Mouse (Mus musculus) heart, adult 2 months (tissue): Measurements from ENCODE around the gene Zfp952. TPM values are rescaled to one million over a fixed set of nuclear protein-coding genes. Genes with fewer than 3 reads are reported as not detected.

Experiments
- DNase-seq, 2 experiments: peaks; one replicate each; pipeline ENCODE4 v3.0.0; 2021
- H3K27ac ChIP-seq: fragments of 200-600 bp; 2 replicates; pipeline ENCODE4 v1.8.1; 2022
- H3K27me3 ChIP-seq: fragments of 200-500 bp; 2 replicates; pipeline ENCODE4 v1.6.1; 2012; ENCODE audit warnings: mild to moderate bottlenecking, low read length, inconsistent platforms, mixed read lengths; ENCODE audit not compliant: control insufficient read depth, insufficient read depth
- H3K36me3 ChIP-seq: fragments of 200-500 bp; 2 replicates; pipeline ENCODE4 v1.6.1; 2012; ENCODE audit warnings: low read length, inconsistent platforms; ENCODE audit not compliant: control insufficient read depth, insufficient read depth
- H3K4me1 ChIP-seq: fragments of 200-500 bp; 2 replicates; pipeline ENCODE4 v1.6.1; 2011; ENCODE audit warnings: low read length; ENCODE audit not compliant: control insufficient read depth, insufficient read depth
- H3K4me3 ChIP-seq: fragments of 200-600 bp; 2 replicates; pipeline ENCODE4 v1.8.1; 2022
- H3K79me2 ChIP-seq: fragments of 200-500 bp; replicated peaks from 2 replicates; pipeline ENCODE4 v1.6.1; 2012; ENCODE audit warnings: mild to moderate bottlenecking, inconsistent platforms, low read length, moderate library complexity, mixed read lengths; ENCODE audit not compliant: control insufficient read depth, insufficient read depth
- H3K9ac ChIP-seq: fragments of 200-500 bp; 2 replicates; pipeline ENCODE4 v1.6.1; 2012; ENCODE audit warnings: low read depth, mild to moderate bottlenecking, control low read depth, inconsistent platforms, low read length, mixed read lengths
- CTCF ChIP-seq: fragments of 200-600 bp; IDR thresholded peaks from 2 replicates; pipeline ENCODE4 v1.8.1; 2022; ENCODE audit warnings: antibody characterized with exemption, mild to moderate bottlenecking, moderate library complexity
- EP300 ChIP-seq: fragments of 200-500 bp; IDR thresholded peaks from 2 replicates; pipeline ENCODE4 v1.6.1; 2011; ENCODE audit warnings: low read depth, low read length, control low read depth; ENCODE audit not compliant: insufficient read depth
- POLR2A ChIP-seq: fragments of 200-500 bp; IDR thresholded peaks from 2 replicates; pipeline ENCODE4 v1.6.1; 2011; ENCODE audit warnings: mild to moderate bottlenecking, low read depth, low read length, control low read depth; ENCODE audit not compliant: insufficient read depth
- WGBS: fragments of 180-500 bp; shearing (Covaris S2); methylation state at CpG from one replicate; pipeline ENCODE4 v1.1.7; 2018; 5-methylcytosine and 5-hydroxymethylcytosine counted together
- intact Hi-C: fragments of 180-260 bp; cut with DNase I; formaldehyde crosslinking; loops from one replicate; pipeline ENCODE4 v1.15.1; 2025
- polyA plus RNA-seq: library from polyadenylated mRNA; depleted of rRNA; stranded (reverse); fragments of >200 nt; gene quantifications from 2 replicates; pipeline ENCODE4 v1.2.3, GENCODE M21; 2012; rRNA removed
- total RNA-seq, 2 experiments: library from RNA; stranded (reverse); gene quantifications; 2 replicates each; pipeline ENCODE4 v1.2.3; 2021

The Zfp952 gene
- total and polyA plus RNA-seq, 3 experiments: 2.2 to 8.7 (median 6.0) TPM

DNA sequence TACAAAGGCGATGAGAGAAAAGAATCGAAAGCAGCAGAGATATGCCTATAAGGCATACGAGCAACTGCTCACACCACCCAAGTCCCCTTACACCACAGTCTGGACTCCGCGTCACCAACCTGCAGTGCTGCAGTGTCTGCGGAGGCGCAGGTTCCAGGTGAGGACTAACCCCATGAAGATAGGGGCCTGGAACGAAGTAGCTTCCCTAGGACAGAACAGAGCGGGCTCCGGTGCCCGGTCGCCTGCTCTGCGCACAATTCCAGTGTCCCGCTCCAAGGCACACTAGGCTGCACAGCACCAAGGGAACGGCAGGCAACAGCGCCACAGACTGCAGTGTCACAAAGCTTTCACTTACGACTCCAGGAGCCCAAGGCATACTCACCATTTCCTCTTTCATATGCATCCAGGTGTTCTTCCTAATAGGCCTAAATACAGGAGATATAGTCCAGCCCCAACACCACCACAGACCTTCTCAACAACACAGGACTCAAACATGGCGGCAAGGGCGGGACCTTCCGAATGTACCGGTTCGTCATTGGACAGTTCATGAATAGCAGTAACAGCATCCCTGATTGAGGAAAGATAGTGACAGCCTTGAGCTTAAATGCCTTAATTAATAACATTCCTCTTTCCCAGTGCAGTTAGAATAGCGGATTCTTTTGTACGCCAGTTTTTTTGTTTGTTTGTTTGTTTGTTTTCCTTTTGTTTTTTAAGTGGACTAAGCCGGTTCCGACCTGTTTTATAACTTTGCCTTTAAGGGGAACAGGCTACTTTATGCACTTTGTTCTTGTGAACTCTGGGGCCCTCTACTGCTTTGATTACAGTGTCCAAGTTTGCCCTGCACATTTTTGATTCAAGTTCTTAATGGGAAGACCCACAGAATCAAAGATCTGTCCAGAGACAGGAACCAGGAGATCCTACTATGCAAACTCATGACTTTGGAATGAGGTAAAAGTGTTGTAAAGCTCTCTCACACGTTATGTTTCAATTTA lies 40.3 kb downstream of the Zfp952 start, which contains the start of gene Zfp763:
TSS of gene Zfp763 (minus strand) at position 503 of the 992 bp plus-strand sequence.
- H3K4me3 ChIP-seq: peak within 1 kb of the TSS; percentile 83
- intact Hi-C loops: loop anchor here (2.0 to 5.0 kb wide), 2 partner anchors 41 to 56 kb away; partner anchors contain the start of genes Zfp563 and Zfp952
- H3K36me3 ChIP-seq: peaks cover 3% of the 10 kb centered on the region
- peak within 1 kb of the TSS; percentile 61 for H3K27ac ChIP-seq
- WGBS: 3% methylated on average over 27 of the region's 27 CpGs
- H3K79me2 ChIP-seq: no peaks in the 10 kb centered on the region
- H3K27me3 ChIP-seq: no peaks in the 10 kb centered on the region
- DNase-seq: peak; percentile 75 to 82
- TF ChIP-seq CTCF: no peak; the same call in none of the 2 replicates
- TF ChIP-seq POLR2A: peak; percentile 76
- no peak for TF ChIP-seq EP300
- peak within 1 kb of the TSS; percentile 72 for H3K9ac ChIP-seq
- H3K4me1 ChIP-seq: no peaks in the 10 kb centered on the region

Other genes with a start within 250 kb of the Zfp952 start
- gene Zfp871, start 204.8 kb upstream of the Zfp952 start, total RNA-seq: 10 to 100 TPM; 25.7 to 27.3 TPM
- 8.6 and 17.5 TPM in 2 replicates for gene Zfp871, start 204.8 kb upstream of the Zfp952 start, polyA plus RNA-seq
- gene Zfp811, start 183.2 kb upstream of the Zfp952 start, total RNA-seq: under 1 TPM; 0.18 to 0.23 TPM
- 0.06 and 0.32 TPM in 2 replicates for gene Zfp811, start 183.2 kb upstream of the Zfp952 start, polyA plus RNA-seq
- 10 to 100 TPM in 1 of 2 experiments, 1 to 10 TPM in 1; 9.0 to 10.6 TPM for gene Zfp799, start 162.9 kb upstream of the Zfp952 start, total RNA-seq
- 2.4 and 7.7 TPM in 2 replicates for gene Zfp799, start 162.9 kb upstream of the Zfp952 start, polyA plus RNA-seq
- 1 to 10 TPM; 5.4 to 7.3 TPM for gene Zfp870, start 101.5 kb upstream of the Zfp952 start, total RNA-seq
- gene Zfp870, start 101.5 kb upstream of the Zfp952 start, polyA plus RNA-seq: 1.3 and 2.7 TPM in 2 replicates
- gene Cyp4f14, start 75.8 kb upstream of the Zfp952 start, total RNA-seq: under 1 TPM in 1 of 2 experiments, not detected in 1; 0.16 TPM
- 0.25 and 0.44 TPM in 2 replicates for gene Cyp4f14, start 75.8 kb upstream of the Zfp952 start, polyA plus RNA-seq
- gene Cyp4f13, start 45.7 kb upstream of the Zfp952 start, total RNA-seq: 10 to 100 TPM; 11.2 to 12.7 TPM
- 21.1 and 22.9 TPM in 2 replicates for gene Cyp4f13, start 45.7 kb upstream of the Zfp952 start, polyA plus RNA-seq
- 1 to 10 TPM; 2.3 to 2.7 TPM for gene Zfp472, start 27.3 kb upstream of the Zfp952 start, total RNA-seq
- 0.62 and 0.79 TPM in 2 replicates for gene Zfp472, start 27.3 kb upstream of the Zfp952 start, polyA plus RNA-seq
- 1 to 10 TPM; 3.3 to 4.0 TPM for gene Zfp763, start 40.3 kb downstream of the Zfp952 start, total RNA-seq
- 0.76 and 1.6 TPM in 2 replicates for gene Zfp763, start 40.3 kb downstream of the Zfp952 start, polyA plus RNA-seq
- gene 4921501E09Rik, start 74.9 kb downstream of the Zfp952 start, total RNA-seq: not detected
- not detected in 2 replicates for gene 4921501E09Rik, start 74.9 kb downstream of the Zfp952 start, polyA plus RNA-seq
- 1 to 10 TPM; 6.0 to 6.1 TPM for gene Zfp563, start 96.2 kb downstream of the Zfp952 start, total RNA-seq
- gene Zfp563, start 96.2 kb downstream of the Zfp952 start, polyA plus RNA-seq: 1.7 and 2.5 TPM in 2 replicates
- gene Morc2b, start 146.6 kb downstream of the Zfp952 start, total RNA-seq: under 1 TPM; 0.09 to 0.10 TPM
- 0.20 and 0.32 TPM in 2 replicates for gene Morc2b, start 146.6 kb downstream of the Zfp952 start, polyA plus RNA-seq
- gene Olfr55, start 175.3 kb downstream of the Zfp952 start, total RNA-seq: not detected
- gene Olfr55, start 175.3 kb downstream of the Zfp952 start, polyA plus RNA-seq: not detected in 2 replicates
- not detected for gene Olfr239, start 198.2 kb downstream of the Zfp952 start, total RNA-seq
- not detected in 2 replicates for gene Olfr239, start 198.2 kb downstream of the Zfp952 start, polyA plus RNA-seq
- under 1 TPM; 0.07 to 0.10 TPM for gene Olfr1564, start 228.6 kb downstream of the Zfp952 start, total RNA-seq
- 0.47 and 0.56 TPM in 2 replicates for gene Olfr1564, start 228.6 kb downstream of the Zfp952 start, polyA plus RNA-seq